Mouse (Mus musculus): ENCODE measurements around the gene Agap3. TPM values are rescaled to one million over a fixed set of nuclear protein-coding genes. Genes with fewer than 3 reads are reported as not detected.
A peak's percentile ranks its signal among the peaks of the same experiment; 100 is the strongest.

Gene Agap3
- polyA plus RNA-seq, 1 experiment from 2014 or later = 24.6 TPM

DNA sequence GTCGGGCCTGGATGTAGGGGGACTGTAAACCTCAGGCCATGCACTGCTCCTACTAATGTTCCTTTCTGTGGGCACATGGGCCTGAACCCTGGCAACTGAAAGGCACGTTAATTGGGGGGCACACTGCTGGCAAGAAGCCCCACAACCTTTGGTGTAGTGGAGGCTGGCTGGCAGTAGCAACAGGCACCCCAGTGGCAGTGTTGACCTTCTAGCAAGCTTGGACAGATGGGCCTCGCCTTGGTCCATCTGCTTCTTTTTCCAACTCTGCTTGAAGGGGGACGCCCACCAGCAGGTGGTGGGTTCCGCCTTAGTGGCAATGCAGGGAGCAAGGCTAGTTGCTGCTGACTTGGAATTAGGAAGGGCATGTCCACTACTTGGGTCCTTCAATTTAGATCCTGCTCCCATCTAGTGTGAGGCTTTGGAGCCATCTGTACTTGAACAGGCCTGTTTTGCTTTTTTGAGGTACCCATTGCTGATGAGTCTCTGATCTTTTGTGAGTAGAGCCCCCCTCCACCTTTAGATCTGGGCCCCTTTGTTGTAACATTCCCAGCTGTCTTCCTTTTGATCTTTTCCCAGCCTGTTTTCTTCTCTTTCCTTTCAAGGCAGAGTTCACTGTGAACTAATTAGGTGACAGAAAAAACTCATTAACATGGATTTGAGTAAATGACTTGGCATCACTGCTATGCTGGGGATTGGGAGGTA, 1.5 kb downstream of the Agap3 start:
- peak overlapping the region; percentile 89; the same call in 1 of the 2 replicates for H3K27ac ChIP-seq (ENCODE audit: low read depth, low read length)
- H3K36me3 ChIP-seq (ENCODE audit: control insufficient read depth, insufficient read depth, low read length) = no peaks in the 10 kb centered on the region
- H3K4me3 ChIP-seq (ENCODE audit: low read depth, low read length) = peak overlapping the region; percentile 86
- peak overlapping the region; percentile 88 for H3K9ac ChIP-seq (ENCODE audit: low read depth, low read length)
- H3K4me1 ChIP-seq (ENCODE audit: control insufficient read depth, insufficient read depth, low read length) = peaks cover 36% of the 10 kb centered on the region
- H3K4me2 ChIP-seq = peak overlapping the region; percentile 79
- no peaks in the 10 kb centered on the region for H3K9me3 ChIP-seq (replicated peaks; ENCODE audit: control insufficient read depth, low read length)
- 23% methylated on average over 5 of the region's 5 CpGs for WGBS (ENCODE audit: insufficient replicate concordance)
- no peaks in the 10 kb centered on the region for H3K27me3 ChIP-seq (ENCODE audit: control insufficient read depth, insufficient read depth, low read length)
- ATAC-seq (replicated peaks; ENCODE audit: insufficient number of reproducible peaks, low FRiP score, low TSS enrichment) = no peak

DNA sequence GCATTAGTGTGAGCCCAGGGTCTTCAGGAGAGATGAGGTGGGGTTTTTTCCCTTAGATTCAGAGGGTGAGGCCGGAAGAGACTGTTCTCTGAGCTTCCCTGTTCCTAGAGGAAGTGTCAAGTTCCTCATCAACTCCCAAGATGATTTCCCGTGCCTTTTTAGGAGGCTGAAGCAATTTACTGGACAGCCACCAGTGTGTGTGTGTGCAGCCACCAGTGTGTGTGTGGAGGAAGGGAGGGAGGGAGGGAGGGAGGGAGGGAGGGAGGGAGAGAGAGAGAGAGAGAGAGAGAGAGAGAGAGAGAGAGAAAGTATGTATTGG, 2.0 kb downstream of the Agap3 start:
- H3K27me3 ChIP-seq (ENCODE audit: control insufficient read depth, insufficient read depth, low read length) = no peaks in the 10 kb centered on the region
- no peak for ATAC-seq (replicated peaks; ENCODE audit: insufficient number of reproducible peaks, low FRiP score, low TSS enrichment)
- H3K4me3 ChIP-seq (ENCODE audit: low read depth, low read length) = peak overlapping the region; percentile 86; the same call in 1 of the 2 replicates
- 34% methylated on average over 2 of the region's 2 CpGs for WGBS (ENCODE audit: insufficient replicate concordance)
- H3K9me3 ChIP-seq (replicated peaks; ENCODE audit: control insufficient read depth, low read length) = no peaks in the 10 kb centered on the region
- no peaks in the 10 kb centered on the region for H3K36me3 ChIP-seq (ENCODE audit: control insufficient read depth, insufficient read depth, low read length)
- H3K27ac ChIP-seq (ENCODE audit: low read depth, low read length) = no peak overlapping the region
- no peak overlapping the region for H3K9ac ChIP-seq (ENCODE audit: low read depth, low read length)
- peaks cover 36% of the 10 kb centered on the region for H3K4me1 ChIP-seq (ENCODE audit: control insufficient read depth, insufficient read depth, low read length)
- peak overlapping the region; percentile 79 for H3K4me2 ChIP-seq

DNA sequence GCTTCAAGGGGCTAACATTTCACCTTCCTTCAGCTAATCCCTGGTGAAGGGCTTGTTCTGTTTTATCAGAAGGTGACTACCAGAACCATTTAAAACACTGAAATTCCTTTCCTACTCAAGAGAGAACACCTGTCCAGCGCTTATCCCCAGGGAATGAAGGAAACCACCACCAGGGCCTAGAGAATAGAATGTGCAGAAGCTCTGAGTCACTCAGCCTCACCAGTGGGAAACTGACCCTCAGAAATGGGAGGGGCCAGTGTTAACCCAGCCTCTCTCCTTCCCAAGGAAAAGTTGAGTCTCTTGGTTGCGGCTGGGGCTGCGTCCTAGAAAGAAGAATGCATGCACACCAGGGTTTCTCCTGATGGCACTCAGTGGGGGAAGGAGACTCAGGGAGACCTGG, 3.1 kb downstream of the Agap3 start:
- ATAC-seq (replicated peaks; ENCODE audit: insufficient number of reproducible peaks, low FRiP score, low TSS enrichment) = no peak
- Histone ChIP-seq H3K36me3 (ENCODE audit: control insufficient read depth, insufficient read depth, low read length) (no peaks in the 10 kb centered on the region), H3K9me3 (replicated peaks; ENCODE audit: control insufficient read depth, low read length) (no peaks in the 10 kb centered on the region), H3K27ac (ENCODE audit: low read depth, low read length) (peak overlapping the region; percentile 74), H3K4me1 (ENCODE audit: control insufficient read depth, insufficient read depth, low read length) (peaks cover 36% of the 10 kb centered on the region), H3K4me3 (ENCODE audit: low read depth, low read length) (no peak overlapping the region), H3K27me3 (ENCODE audit: control insufficient read depth, insufficient read depth, low read length) (no peaks in the 10 kb centered on the region), H3K4me2 (peak overlapping the region; percentile 38), H3K9ac (ENCODE audit: low read depth, low read length) (peak overlapping the region; percentile 48)
- WGBS (ENCODE audit: insufficient replicate concordance) = 56% methylated on average over 3 of the region's 3 CpGs

GRCm38 (mm10) chr5:24455613-24456012, 3.6 kb downstream of the Agap3 start:
- peak overlapping the region; percentile 74 for H3K27ac ChIP-seq (ENCODE audit: low read depth, low read length)
- H3K27me3 ChIP-seq (ENCODE audit: control insufficient read depth, insufficient read depth, low read length) = no peaks in the 10 kb centered on the region
- 66% methylated on average over 7 of the region's 7 CpGs for WGBS (ENCODE audit: insufficient replicate concordance)
- no peaks in the 10 kb centered on the region for H3K9me3 ChIP-seq (replicated peaks; ENCODE audit: control insufficient read depth, low read length)
- H3K9ac ChIP-seq (ENCODE audit: low read depth, low read length) = peak overlapping the region; percentile 48; the same call in 1 of the 2 replicates
- ATAC-seq (replicated peaks; ENCODE audit: insufficient number of reproducible peaks, low FRiP score, low TSS enrichment) = no peak
- H3K4me3 ChIP-seq (ENCODE audit: low read depth, low read length) = no peak overlapping the region
- no peaks in the 10 kb centered on the region for H3K36me3 ChIP-seq (ENCODE audit: control insufficient read depth, insufficient read depth, low read length)
- peaks cover 36% of the 10 kb centered on the region for H3K4me1 ChIP-seq (ENCODE audit: control insufficient read depth, insufficient read depth, low read length)
- H3K4me2 ChIP-seq = peak overlapping the region; percentile 38

GRCm38 (mm10) chr5:24466762-24467161, 14.8 kb downstream of the Agap3 start:
- 62% methylated on average over 12 of the region's 12 CpGs for WGBS (ENCODE audit: insufficient replicate concordance)
- Histone ChIP-seq H3K4me2 (no peak overlapping the region), H3K27me3 (ENCODE audit: control insufficient read depth, insufficient read depth, low read length) (no peaks in the 10 kb centered on the region), H3K27ac (ENCODE audit: low read depth, low read length) (no peak overlapping the region), H3K36me3 (ENCODE audit: control insufficient read depth, insufficient read depth, low read length) (no peaks in the 10 kb centered on the region), H3K4me1 (ENCODE audit: control insufficient read depth, insufficient read depth, low read length) (peaks cover 9% of the 10 kb centered on the region; the same call in 1 of the 2 replicates), H3K9ac (ENCODE audit: low read depth, low read length) (no peak overlapping the region), H3K9me3 (replicated peaks; ENCODE audit: control insufficient read depth, low read length) (no peaks in the 10 kb centered on the region), H3K4me3 (ENCODE audit: low read depth, low read length) (no peak overlapping the region)
- no peak for ATAC-seq (replicated peaks; ENCODE audit: insufficient number of reproducible peaks, low FRiP score, low TSS enrichment)

DNA sequence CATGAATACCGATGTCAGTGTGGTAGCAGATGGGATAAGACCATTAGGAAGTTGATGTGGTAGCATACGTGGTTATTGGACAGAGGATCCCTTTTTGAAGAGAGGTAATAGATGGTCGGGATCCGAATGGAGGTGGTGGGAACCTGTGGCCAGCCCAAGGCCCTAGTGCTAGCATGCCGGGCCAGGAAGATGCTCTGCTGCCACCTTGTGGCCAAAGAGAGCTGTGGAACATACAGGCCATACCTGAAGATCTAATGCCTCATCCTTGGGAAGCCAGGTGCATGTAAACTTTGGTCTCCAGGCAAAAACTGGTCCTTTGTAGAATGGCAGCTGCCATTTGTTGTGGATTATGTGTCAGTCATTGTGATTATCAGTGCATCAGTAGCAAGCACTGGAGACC, 18.6 kb downstream of the Agap3 start:
- H3K27ac ChIP-seq (ENCODE audit: low read depth, low read length) = no peak overlapping the region
- no peak overlapping the region for H3K9ac ChIP-seq (ENCODE audit: low read depth, low read length)
- H3K4me1 ChIP-seq (ENCODE audit: control insufficient read depth, insufficient read depth, low read length) = peaks cover 40% of the 10 kb centered on the region
- H3K36me3 ChIP-seq (ENCODE audit: control insufficient read depth, insufficient read depth, low read length) = no peaks in the 10 kb centered on the region
- H3K27me3 ChIP-seq (ENCODE audit: control insufficient read depth, insufficient read depth, low read length) = peaks cover 9% of the 10 kb centered on the region
- 0 out of 2 replicates have a peak, but pooled peaks have one; percentile 44 for ATAC-seq (replicated peaks; ENCODE audit: insufficient number of reproducible peaks, low FRiP score, low TSS enrichment)
- no peak overlapping the region for H3K4me2 ChIP-seq
- H3K4me3 ChIP-seq (ENCODE audit: low read depth, low read length) = no peak overlapping the region
- no peaks in the 10 kb centered on the region for H3K9me3 ChIP-seq (replicated peaks; ENCODE audit: control insufficient read depth, low read length)
- 7% methylated on average over 5 of the region's 5 CpGs for WGBS (ENCODE audit: insufficient replicate concordance)

- Histone ChIP-seq H3K27me3 (ENCODE audit: control insufficient read depth, insufficient read depth, low read length) (peaks cover 9% of the 10 kb centered on the region), H3K4me3 (ENCODE audit: low read depth, low read length) (no peak overlapping the region), H3K4me2 (peak overlapping the region; percentile 96), H3K9ac (ENCODE audit: low read depth, low read length) (no peak overlapping the region), H3K27ac (ENCODE audit: low read depth, low read length) (0 out of 2 replicates have a peak overlapping the region, but pooled peaks have one; percentile 22), H3K36me3 (ENCODE audit: control insufficient read depth, insufficient read depth, low read length) (peaks cover 5% of the 10 kb centered on the region), H3K4me1 (ENCODE audit: control insufficient read depth, insufficient read depth, low read length) (peaks cover 42% of the 10 kb centered on the region), H3K9me3 (replicated peaks; ENCODE audit: control insufficient read depth, low read length) (no peaks in the 10 kb centered on the region)
- ATAC-seq (replicated peaks; ENCODE audit: insufficient number of reproducible peaks, low FRiP score, low TSS enrichment) = 0 out of 2 replicates have a peak, but pooled peaks have one; percentile 2
- WGBS (ENCODE audit: insufficient replicate concordance) = 19% methylated on average over 7 of the region's 7 CpGs
These were observed 21.1 kb downstream of the Agap3 start for GRCm38 (mm10) chr5:24472884-24473619.

- Histone ChIP-seq H3K36me3 (ENCODE audit: control insufficient read depth, insufficient read depth, low read length) (peaks cover 10% of the 10 kb centered on the region), H3K4me2 (peak overlapping the region; percentile 96), H3K4me3 (ENCODE audit: low read depth, low read length) (peak overlapping the region; percentile 56), H3K27me3 (ENCODE audit: control insufficient read depth, insufficient read depth, low read length) (peaks cover 9% of the 10 kb centered on the region), H3K27ac (ENCODE audit: low read depth, low read length) (no peak overlapping the region), H3K4me1 (ENCODE audit: control insufficient read depth, insufficient read depth, low read length) (peaks cover 41% of the 10 kb centered on the region), H3K9me3 (replicated peaks; ENCODE audit: control insufficient read depth, low read length) (no peaks in the 10 kb centered on the region), H3K9ac (ENCODE audit: low read depth, low read length) (peak overlapping the region; percentile 69)
- ATAC-seq (replicated peaks; ENCODE audit: insufficient number of reproducible peaks, low FRiP score, low TSS enrichment) = no peak
- 1% methylated on average over 67 of the region's 77 CpGs for WGBS (ENCODE audit: insufficient replicate concordance)
These were observed 22.2 kb downstream of the Agap3 start for GRCm38 (mm10) chr5:24474025-24474722.

All from heart, embryonic 11.5 days (tissue).